Mouse (Mus musculus) kidney, embryonic 14.5 days (tissue): ENCODE data around the gene Lgr6. TPM values are rescaled to one million over a fixed set of nuclear protein-coding genes. Genes with fewer than 3 reads are reported as not detected.

Experiments
- ATAC-seq: fragments of 200-750 bp; cut with Nextera tagmentation; 2 replicates; pipeline ENCODE4 v1.8.0; 2017; ENCODE audit warnings: moderate number of reproducible peaks, mild to moderate bottlenecking, moderate TSS enrichment, moderate library complexity; ENCODE audit not compliant: low FRiP score, low TSS enrichment
- H3K27ac ChIP-seq: fragments of 300-500 bp; sonication (generic); 2 replicates; pipeline ENCODE4 v1.5.1; 2014; ENCODE audit warnings: low read depth, mild to moderate bottlenecking, low read length, moderate library complexity, mixed read lengths
- H3K27me3 ChIP-seq: fragments of 300-500 bp; sonication (generic); 2 replicates; pipeline ENCODE4 v1.6.1; 2014; ENCODE audit warnings: mild to moderate bottlenecking, low read length; ENCODE audit not compliant: control insufficient read depth, insufficient read depth
- H3K36me3 ChIP-seq: fragments of 300-500 bp; sonication (generic); 2 replicates; pipeline ENCODE4 v1.6.1; 2014; ENCODE audit warnings: low read length, mixed read lengths; ENCODE audit not compliant: control insufficient read depth, insufficient read depth
- H3K4me1 ChIP-seq: fragments of 300-500 bp; sonication (generic); 2 replicates; pipeline ENCODE4 v1.6.1; 2014; ENCODE audit warnings: low read length, mixed read lengths; ENCODE audit not compliant: control insufficient read depth, insufficient read depth
- H3K4me2 ChIP-seq: fragments of 300-500 bp; sonication (generic); replicated peaks from 2 replicates; pipeline ENCODE4 v1.6.1; 2014; ENCODE audit warnings: low read depth, mild to moderate bottlenecking, low read length
- H3K4me3 ChIP-seq: fragments of 300-500 bp; sonication (generic); 2 replicates; pipeline ENCODE4 v1.5.1; 2014; ENCODE audit warnings: mild to moderate bottlenecking, low read length
- H3K9ac ChIP-seq: fragments of 300-500 bp; sonication (generic); 2 replicates; pipeline ENCODE4 v1.6.1; 2014; ENCODE audit warnings: low read depth, mild to moderate bottlenecking, low read length, moderate library complexity
- H3K9me3 ChIP-seq: fragments of 300-500 bp; sonication (generic); 2 replicates; pipeline ENCODE4 v1.6.1; 2016; ENCODE audit warnings: low read length; ENCODE audit not compliant: control insufficient read depth
- WGBS: fragments of 180-500 bp; shearing (Covaris S2); extraction: QIAGEN DNeasy Blood & Tissue Kit; methylation state at CpG from one replicate; pipeline ENCODE4 v1.1.7; 2014; 5-methylcytosine and 5-hydroxymethylcytosine counted together
- polyA plus RNA-seq: library from polyadenylated mRNA; unstranded; fragments of >200 nt; fragmentation: Nextera tagmentation; extraction: Ambion mirVana; gene quantifications from 2 replicates; pipeline ENCODE4 v1.2.1, GENCODE M21; 2014

Lgr6 gene
- polyA plus RNA-seq, 1 experiment from 2014 or later, result 0.66 TPM

GRCm38 (mm10) chr1:135056901-135057300, 48.2 kb downstream of the Lgr6 start:
- Histone ChIP-seq H3K4me1 (no peaks in the 10 kb centered on the region), H3K9ac (no peak overlapping the region), H3K27me3 (no peaks in the 10 kb centered on the region), H3K4me2 (no peak overlapping the region), H3K36me3 (no peaks in the 10 kb centered on the region), H3K27ac (no peak overlapping the region), H3K4me3 (no peak overlapping the region), H3K9me3 (no peaks in the 10 kb centered on the region)
- ATAC-seq, result no peak
- 72% methylated on average over 8 of the region's 8 CpGs for WGBS

- no peak for ATAC-seq
- Histone ChIP-seq H3K9me3 (no peaks in the 10 kb centered on the region), H3K4me2 (no peak overlapping the region), H3K9ac (no peak overlapping the region), H3K27ac (no peak overlapping the region), H3K4me1 (no peaks in the 10 kb centered on the region), H3K36me3 (no peaks in the 10 kb centered on the region), H3K4me3 (no peak overlapping the region), H3K27me3 (no peaks in the 10 kb centered on the region)
- 72% methylated on average over 5 of the region's 5 CpGs for WGBS
Observed at GRCm38 (mm10) chr1:135054121-135054520, 51.0 kb downstream of the Lgr6 start.

- Histone ChIP-seq H3K27me3 (0 out of 2 replicates have a peak, but pooled peaks cover 3% of the 10 kb centered on the region), H3K4me3 (no peak overlapping the region), H3K27ac (no peak overlapping the region), H3K36me3 (no peaks in the 10 kb centered on the region), H3K9me3 (no peaks in the 10 kb centered on the region), H3K4me1 (0 out of 2 replicates have a peak, but pooled peaks cover 5% of the 10 kb centered on the region), H3K9ac (no peak overlapping the region), H3K4me2 (no peak overlapping the region)
- no peak for ATAC-seq
- 92% methylated on average over 2 of the region's 2 CpGs for WGBS
Observed at GRCm38 (mm10) chr1:135044439-135044838, 60.6 kb downstream of the Lgr6 start.

GRCm38 (mm10) chr1:135036297-135036696, 68.8 kb downstream of the Lgr6 start:
- H3K27ac ChIP-seq, result no peak overlapping the region
- 84% methylated on average over 5 of the region's 5 CpGs for WGBS

GRCm38 (mm10) chr1:135032658-135033057, 72.4 kb downstream of the Lgr6 start:
- 52% methylated on average over 8 of the region's 8 CpGs for WGBS
- Histone ChIP-seq H3K27me3 (no peaks in the 10 kb centered on the region; the same call in 1 of the 2 replicates), H3K9ac (no peak overlapping the region), H3K4me3 (no peak overlapping the region), H3K4me1 (no peaks in the 10 kb centered on the region), H3K36me3 (no peaks in the 10 kb centered on the region), H3K9me3 (no peaks in the 10 kb centered on the region; the same call in 1 of the 2 replicates), H3K4me2 (no peak overlapping the region), H3K27ac (no peak overlapping the region)
- ATAC-seq, result no peak

More at GRCm38 (mm10) chr1:135036297-135036696, 68.8 kb downstream of the Lgr6 start:
- H3K4me3 ChIP-seq, result no peak overlapping the region
- H3K4me2 ChIP-seq, result no peak overlapping the region
- H3K36me3 ChIP-seq, result no peaks in the 10 kb centered on the region
- no peak overlapping the region for H3K9ac ChIP-seq
- no peaks in the 10 kb centered on the region for H3K9me3 ChIP-seq
- H3K27me3 ChIP-seq, result peaks cover 6% of the 10 kb centered on the region
- H3K4me1 ChIP-seq, result no peaks in the 10 kb centered on the region
- no peak for ATAC-seq

GRCm38 (mm10) chr1:135030121-135030520, 75.0 kb downstream of the Lgr6 start:
- Histone ChIP-seq H3K9me3 (no peaks in the 10 kb centered on the region; the same call in 1 of the 2 replicates), H3K4me3 (no peak overlapping the region), H3K9ac (no peak overlapping the region), H3K4me2 (no peak overlapping the region), H3K27ac (no peak overlapping the region), H3K4me1 (no peaks in the 10 kb centered on the region), H3K36me3 (no peaks in the 10 kb centered on the region), H3K27me3 (no peaks in the 10 kb centered on the region; the same call in 1 of the 2 replicates)
- 87% methylated on average over 2 of the region's 2 CpGs for WGBS
- ATAC-seq, result peak; percentile 35; the same call in 1 of the 2 replicates

GRCm38 (mm10) chr1:135026275-135026674, 78.8 kb downstream of the Lgr6 start:
- Histone ChIP-seq H3K27ac (no peak overlapping the region), H3K4me3 (no peak overlapping the region), H3K4me2 (no peak overlapping the region), H3K9ac (no peak overlapping the region), H3K36me3 (no peaks in the 10 kb centered on the region), H3K4me1 (peaks cover 5% of the 10 kb centered on the region), H3K27me3 (peaks cover 12% of the 10 kb centered on the region; the same call in 1 of the 2 replicates), H3K9me3 (no peaks in the 10 kb centered on the region; the same call in 1 of the 2 replicates)
- WGBS, result 86% methylated on average over 1 of the region's 1 CpGs
- ATAC-seq, result no peak

GRCm38 (mm10) chr1:135023583-135023982, 81.5 kb downstream of the Lgr6 start:
- ATAC-seq, result no peak
- H3K9ac ChIP-seq, result no peak overlapping the region
- no peak overlapping the region for H3K27ac ChIP-seq
- peaks cover 15% of the 10 kb centered on the region for H3K27me3 ChIP-seq
- H3K36me3 ChIP-seq, result no peaks in the 10 kb centered on the region
- H3K4me3 ChIP-seq, result no peak overlapping the region
- no peaks in the 10 kb centered on the region; the same call in 1 of the 2 replicates for H3K9me3 ChIP-seq
- 74% methylated on average over 1 of the region's 1 CpGs for WGBS
- H3K4me2 ChIP-seq, result no peak overlapping the region
- peaks cover 29% of the 10 kb centered on the region for H3K4me1 ChIP-seq

- Histone ChIP-seq H3K36me3 (no peaks in the 10 kb centered on the region), H3K4me2 (no peak overlapping the region), H3K4me1 (peaks cover 32% of the 10 kb centered on the region), H3K9ac (no peak overlapping the region), H3K4me3 (no peak overlapping the region), H3K27me3 (peaks cover 26% of the 10 kb centered on the region), H3K9me3 (no peaks in the 10 kb centered on the region), H3K27ac (no peak overlapping the region)
- ATAC-seq, result no peak
- 81% methylated on average over 5 of the region's 5 CpGs for WGBS
Observed at GRCm38 (mm10) chr1:135021936-135022335, 83.1 kb downstream of the Lgr6 start.
